Mouse (Mus musculus): ENCODE measurements around the gene Rasa2.

DNA sequence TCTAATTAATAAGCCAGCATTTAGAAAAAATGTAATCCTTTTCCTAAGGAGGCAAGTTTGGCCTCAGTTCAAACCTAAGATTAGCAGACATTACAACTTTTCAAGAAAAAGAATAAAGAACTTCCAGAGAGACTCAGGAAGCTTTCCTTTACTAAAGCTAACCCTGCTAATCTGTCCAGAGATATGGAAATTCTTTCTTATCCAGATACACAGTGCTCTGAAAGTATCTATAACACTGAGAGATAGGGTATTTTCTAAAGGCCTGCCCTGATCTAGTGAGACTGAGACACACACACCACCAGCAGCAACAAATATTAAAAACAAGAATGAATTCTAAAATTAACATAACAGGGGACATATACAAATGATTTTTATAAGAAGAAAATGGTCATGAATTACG, 4.4 kb downstream of the Rasa2 start:
- TF ChIP-seq SRF (IDR thresholded peaks at IDR 0.05; ENCODE audit: control insufficient read depth, insufficient read length, low read depth) (no peak), POLR2A (IDR thresholded peaks at IDR 0.05; ENCODE audit: insufficient read length, low read depth) (no peak)
